Mouse (Mus musculus) left cerebral cortex, postnatal 10 days (tissue): ENCODE results near the gene Ell2. TPM values are rescaled to one million over a fixed set of nuclear protein-coding genes. Genes with fewer than 3 reads are reported as not detected.

Experiments
- DNase-seq, 2 experiments: peaks; one replicate each; pipeline ENCODE4 v3.0.0; 2021 to 2022; ENCODE audit warnings: low spot score in 2 of 2, mixed read lengths in 1 of 2; ENCODE audit errors: extremely low spot score in 1 of 2
- intact Hi-C: fragments of 180-260 bp; cut with DNase I; formaldehyde crosslinking; loops from one replicate; pipeline ENCODE4 v1.15.1; 2025
- total RNA-seq, 2 experiments: library from RNA; stranded (reverse); gene quantifications; 2 replicates each; pipeline ENCODE4 v1.2.3; 2021

The Ell2 gene
- total RNA-seq, 2 experiments from 2014 or later = 26.0 to 34.8 TPM

- DNase-seq = no peak
- intact Hi-C loops = no loop called here
Observed at GRCm38 (mm10) chr13:75789061-75789834, 82.7 kb downstream of the Ell2 start.

- no peak for DNase-seq
- intact Hi-C loops = no loop called here
Observed at GRCm38 (mm10) chr13:75790550-75791205, 84.1 kb downstream of the Ell2 start.

- DNase-seq = no peak
- intact Hi-C loops = no loop called here
Observed at GRCm38 (mm10) chr13:75793863-75794629, 87.5 kb downstream of the Ell2 start.

GRCm38 (mm10) chr13:75797369-75798141 lies 91.0 kb downstream of the Ell2 start:
- intact Hi-C loops = loop anchor here (2.0 kb wide), 1 partner anchor 571 kb away; no protein-coding TSS in a partner anchor
- peak; percentile 87 to 92 for DNase-seq

GRCm38 (mm10) chr13:75798413-75799302 lies 92.1 kb downstream of the Ell2 start:
- no peak for DNase-seq
- intact Hi-C loops = loop anchor here (2.0 kb wide), 1 partner anchor 572 kb away; no protein-coding TSS in a partner anchor

- intact Hi-C loops = loop anchor here (2.0 kb wide), 1 partner anchor 573 kb away; no protein-coding TSS in a partner anchor
- no peak for DNase-seq
Observed at GRCm38 (mm10) chr13:75799421-75799820, 92.9 kb downstream of the Ell2 start.

GRCm38 (mm10) chr13:75807969-75808368 lies 101.4 kb downstream of the Ell2 start:
- intact Hi-C loops = no loop called here

GRCm38 (mm10) chr13:75809957-75810356 lies 103.4 kb downstream of the Ell2 start:
- intact Hi-C loops = no loop called here

More at GRCm38 (mm10) chr13:75807969-75808368, 101.4 kb downstream of the Ell2 start:
- no peak for DNase-seq

GRCm38 (mm10) chr13:75817183-75817582 lies 110.6 kb downstream of the Ell2 start:
- intact Hi-C loops = no loop called here
- DNase-seq = no peak

More at GRCm38 (mm10) chr13:75809957-75810356, 103.4 kb downstream of the Ell2 start:
- no peak for DNase-seq

GRCm38 (mm10) chr13:75818486-75818885 lies 111.9 kb downstream of the Ell2 start:
- intact Hi-C loops = no loop called here
- DNase-seq = no peak

GRCm38 (mm10) chr13:75818945-75819706 lies 112.6 kb downstream of the Ell2 start:
- intact Hi-C loops = no loop called here
- no peak for DNase-seq

- intact Hi-C loops = no loop called here
- no peak for DNase-seq
Observed at GRCm38 (mm10) chr13:75819898-75820297, 113.3 kb downstream of the Ell2 start.

Other genes with a start within 250 kb of the Ell2 start
- 10 to 100 TPM; 63.9 to 69.9 TPM for gene Glrx, start 133.1 kb downstream of the Ell2 start, total RNA-seq
- 10 to 100 TPM; 17.8 to 18.5 TPM for gene Rhobtb3, start 237.2 kb downstream of the Ell2 start, total RNA-seq